Mouse (Mus musculus) hindlimb bud, embryonic 11.5 days (tissue): Measurements from ENCODE around the gene Bhmt.
"Not testable (repeated sequence)": the region's sequence is repeated elsewhere in the genome, so short reads cannot be mapped to it uniquely, and the experiment has no call there.

Experiments
- DNase-seq: peaks from one replicate; pipeline ENCODE4 v3.0.0-alpha.2; 2012; ENCODE audit warnings: low read depth, low spot score; ENCODE audit errors: extremely low spot score

Bhmt gene

DNA sequence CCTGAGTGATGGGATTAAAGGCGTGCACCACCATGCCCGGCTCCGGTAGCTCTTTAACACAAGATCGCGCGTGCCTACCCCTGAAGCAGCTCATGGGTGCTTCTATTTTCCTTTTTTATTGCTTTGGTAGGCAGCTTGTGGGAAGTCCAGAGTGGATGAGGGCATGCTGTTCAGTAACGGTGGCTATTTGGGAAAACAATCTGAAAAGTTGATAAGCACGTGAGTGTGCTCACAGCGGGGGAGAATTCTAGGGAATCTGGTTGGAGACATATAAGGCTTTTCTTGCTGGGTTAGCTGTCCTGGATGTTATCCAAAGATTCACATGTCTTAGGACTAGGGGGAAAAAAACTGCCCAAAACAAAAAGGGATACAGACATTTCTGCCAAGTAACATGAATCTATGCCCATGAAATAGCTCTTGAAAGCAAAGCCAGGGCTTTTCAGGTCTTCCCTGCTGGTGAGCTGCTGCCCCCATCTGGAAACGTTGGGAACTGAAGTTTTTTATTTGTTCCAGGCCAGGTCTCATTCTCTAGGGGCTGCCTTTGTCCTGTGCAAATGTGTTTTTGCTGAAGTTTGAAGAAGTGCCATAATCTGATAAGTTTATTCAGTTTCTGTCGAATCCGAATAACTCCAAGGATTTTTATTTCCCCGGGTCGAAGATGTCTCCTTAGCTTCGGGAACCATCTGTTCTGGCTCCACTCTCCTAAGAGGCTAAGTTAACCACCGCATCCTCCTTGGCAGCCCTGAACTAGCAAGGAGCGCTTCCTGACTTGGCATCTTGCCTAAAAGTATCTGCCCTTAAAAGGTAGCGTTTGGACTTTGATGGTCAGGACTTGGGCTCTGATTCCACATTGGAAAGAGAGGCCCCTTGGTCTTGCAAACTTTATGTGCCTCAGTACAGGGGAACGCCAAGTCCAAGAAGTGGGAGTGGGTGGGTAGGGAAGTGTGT is 24.8 kb downstream of the Bhmt start:
- DNase-seq = peak; percentile 75

DNA sequence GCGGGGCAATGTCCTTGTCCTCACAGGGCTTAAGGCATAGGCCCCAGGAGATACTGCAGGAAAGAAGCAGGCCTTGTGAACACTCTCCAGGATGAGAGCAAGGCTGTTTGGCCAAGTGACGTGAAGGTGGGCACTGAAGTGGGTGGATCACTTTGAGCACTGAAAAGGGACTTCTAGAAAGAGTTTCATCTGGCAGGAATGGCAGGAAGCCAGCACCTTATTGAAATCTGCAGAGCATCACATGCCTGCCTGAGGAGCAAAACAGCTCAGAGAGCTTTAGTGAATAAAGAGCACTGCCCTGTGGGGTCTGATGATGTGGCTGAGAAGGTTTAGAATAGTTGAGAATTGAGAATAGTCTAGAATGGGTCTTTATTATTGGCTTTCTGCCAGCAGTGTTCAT is 29.3 kb downstream of the Bhmt start:
- DNase-seq = no peak

- no peak for DNase-seq
Measured at GRCm38 (mm10) chr13:93607701-93608100, 30.1 kb downstream of the Bhmt start.

- no peak for DNase-seq
Measured at GRCm38 (mm10) chr13:93606868-93607578, 30.7 kb downstream of the Bhmt start.

DNA sequence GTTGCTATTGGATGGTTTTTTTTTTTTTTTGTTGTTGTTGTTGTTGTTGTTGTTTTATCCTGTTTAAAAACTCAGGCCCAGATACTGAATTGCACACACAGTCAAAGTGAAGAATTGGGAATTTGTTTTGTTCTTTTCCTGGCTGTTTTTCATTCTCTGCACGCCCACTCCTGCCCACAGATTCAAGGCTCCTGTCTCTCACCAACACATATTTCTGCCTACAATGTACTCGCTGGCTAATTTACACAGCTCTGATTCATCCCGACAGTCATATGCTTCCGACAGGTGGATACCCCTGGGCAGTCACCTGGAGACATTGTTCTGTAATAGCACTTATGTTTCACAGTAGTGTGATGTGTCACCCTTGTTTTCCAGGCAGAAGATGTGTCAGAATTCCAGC is 33.1 kb downstream of the Bhmt start:
- no peak for DNase-seq

DNA sequence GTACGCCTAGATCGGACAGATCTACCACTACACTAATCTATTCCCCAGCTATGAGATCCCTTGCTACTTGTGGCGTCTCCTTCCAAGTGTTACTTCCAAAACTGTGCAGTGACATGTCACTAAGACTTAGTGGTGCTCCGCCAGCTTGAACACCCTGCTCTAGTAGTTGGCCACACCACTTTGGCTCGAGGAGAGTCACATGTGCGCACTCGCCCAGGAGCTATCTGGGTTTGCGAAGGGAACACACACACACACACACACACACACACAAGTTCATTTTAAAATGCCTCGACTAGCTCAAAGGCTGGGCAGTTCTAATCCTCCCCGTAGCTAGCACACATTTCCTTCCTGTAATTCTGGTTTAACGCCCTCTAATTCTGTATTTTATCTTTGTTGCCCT is 36.2 kb downstream of the Bhmt start:
- no peak for DNase-seq

GRCm38 (mm10) chr13:93593040-93593699 is 44.6 kb downstream of the Bhmt start:
- no peak for DNase-seq

DNA sequence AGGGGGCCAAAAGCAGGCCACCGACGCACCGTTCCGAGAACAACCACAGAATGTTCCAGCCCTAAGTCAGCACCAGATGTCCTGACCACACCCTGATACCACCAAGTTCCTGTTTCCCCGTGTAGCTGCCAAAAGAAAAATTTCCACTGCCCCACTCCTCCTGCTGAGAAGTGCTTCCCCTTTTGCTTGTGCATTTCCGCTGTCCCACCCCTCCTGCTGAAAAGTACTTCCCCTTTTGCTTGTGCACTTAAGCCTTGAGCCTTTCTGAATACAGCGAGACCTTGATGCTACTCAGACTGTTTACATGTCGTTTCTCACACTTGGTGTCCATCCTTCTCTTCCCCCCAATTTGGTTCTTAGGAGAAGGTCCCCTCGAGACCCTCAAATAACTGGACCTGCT is 55.2 kb downstream of the Bhmt start:
- DNase-seq = not testable (repeated sequence)

DNA sequence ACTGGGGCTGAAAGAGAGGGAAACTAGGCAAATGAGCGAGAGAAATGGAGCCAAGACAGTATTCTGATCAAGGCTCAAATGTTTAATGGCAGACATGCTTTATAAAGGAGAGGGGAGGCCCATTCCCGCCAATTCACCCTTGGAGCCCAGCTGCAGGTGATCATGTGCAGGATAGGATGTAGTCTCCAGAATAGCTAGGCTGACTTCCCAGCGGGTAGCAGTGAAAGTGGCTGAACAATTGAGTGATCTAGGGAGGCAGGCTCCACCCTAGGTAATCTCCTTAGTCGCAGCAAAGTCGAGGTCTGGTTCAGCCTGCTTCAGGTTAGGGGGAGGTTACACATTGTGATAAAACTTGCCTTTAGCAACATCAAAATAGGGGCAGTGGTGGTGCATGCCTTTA is 57.3 kb downstream of the Bhmt start:
- DNase-seq = no peak

- DNase-seq = no peak
Measured at GRCm38 (mm10) chr13:93569676-93570075, 68.1 kb downstream of the Bhmt start.
